Mouse (Mus musculus) liver, postnatal 0 days (tissue): ENCODE measurements around the gene Bend7. TPM values are rescaled to one million over a fixed set of nuclear protein-coding genes. Genes with fewer than 3 reads are reported as not detected.

ENCODE experiments used
- ATAC-seq: fragments of 200-750 bp; cut with Nextera tagmentation; 2 replicates; pipeline ENCODE4 v1.8.0; 2017; ENCODE audit warnings: mild to moderate bottlenecking, moderate library complexity
- DNase-seq: peaks from one replicate; pipeline ENCODE4 v3.0.0-alpha.2; 2016
- H3K27ac ChIP-seq: fragments of 300-500 bp; sonication (generic); 2 replicates; pipeline ENCODE4 v1.5.1; 2014; ENCODE audit warnings: antibody characterized with exemption, moderate library complexity, mild to moderate bottlenecking, low read depth
- H3K27me3 ChIP-seq: fragments of 300-500 bp; sonication (generic); 2 replicates; pipeline ENCODE4 v1.6.1; 2014; ENCODE audit warnings: low read length, control low read depth, mixed read lengths; ENCODE audit not compliant: insufficient read depth
- H3K36me3 ChIP-seq: fragments of 300-500 bp; sonication (generic); replicated peaks from 2 replicates; pipeline ENCODE4 v1.6.1; 2014; ENCODE audit warnings: mild to moderate bottlenecking, control low read depth, low read length, moderate library complexity, mixed read lengths; ENCODE audit not compliant: insufficient read depth
- H3K4me1 ChIP-seq: fragments of 300-500 bp; sonication (generic); 2 replicates; pipeline ENCODE4 v1.6.1; 2014; ENCODE audit warnings: antibody characterized with exemption, mild to moderate bottlenecking, control low read depth; ENCODE audit not compliant: insufficient read depth
- H3K4me2 ChIP-seq: fragments of 300-500 bp; sonication (generic); 2 replicates; pipeline ENCODE4 v1.6.1; 2014; ENCODE audit warnings: low read depth, mild to moderate bottlenecking, low read length, moderate library complexity, mixed read lengths
- H3K4me3 ChIP-seq: fragments of 300-500 bp; sonication (generic); 2 replicates; pipeline ENCODE4 v1.5.1; 2014; ENCODE audit warnings: low read depth, low read length
- H3K9ac ChIP-seq: fragments of 300-500 bp; sonication (generic); replicated peaks from 2 replicates; pipeline ENCODE4 v1.6.1; 2014; ENCODE audit warnings: mild to moderate bottlenecking, moderate library complexity
- H3K9me3 ChIP-seq: fragments of 300-500 bp; sonication (generic); 2 replicates; pipeline ENCODE4 v1.6.1; 2016; ENCODE audit warnings: mild to moderate bottlenecking, control low read depth, low read length, mixed read lengths
- CTCF ChIP-seq: sonication (generic); IDR thresholded peaks from 2 replicates; pipeline ENCODE4 v1.5.1; 2016; ENCODE audit warnings: antibody characterized with exemption, low read depth
- EP300 ChIP-seq: IDR thresholded peaks from 2 replicates; pipeline ENCODE4 v1.6.1; 2016; ENCODE audit warnings: antibody characterized with exemption, low read depth, mild to moderate bottlenecking
- WGBS: fragments of 180-500 bp; shearing (Covaris S2); extraction: QIAGEN DNeasy Blood & Tissue Kit; methylation state at CpG from one replicate; pipeline ENCODE4 v1.1.7; 2014; ENCODE audit not compliant: insufficient replicate concordance; 5-methylcytosine and 5-hydroxymethylcytosine counted together
- polyA plus RNA-seq: library from polyadenylated mRNA; unstranded; fragments of >200 nt; fragmentation: Nextera tagmentation; extraction: Ambion mirVana; gene quantifications from 2 replicates; pipeline ENCODE4 v1.2.1, GENCODE M21; 2015

The Bend7 gene
- polyA plus RNA-seq, 1 experiment from 2014 or later: 2.6 TPM

DNA sequence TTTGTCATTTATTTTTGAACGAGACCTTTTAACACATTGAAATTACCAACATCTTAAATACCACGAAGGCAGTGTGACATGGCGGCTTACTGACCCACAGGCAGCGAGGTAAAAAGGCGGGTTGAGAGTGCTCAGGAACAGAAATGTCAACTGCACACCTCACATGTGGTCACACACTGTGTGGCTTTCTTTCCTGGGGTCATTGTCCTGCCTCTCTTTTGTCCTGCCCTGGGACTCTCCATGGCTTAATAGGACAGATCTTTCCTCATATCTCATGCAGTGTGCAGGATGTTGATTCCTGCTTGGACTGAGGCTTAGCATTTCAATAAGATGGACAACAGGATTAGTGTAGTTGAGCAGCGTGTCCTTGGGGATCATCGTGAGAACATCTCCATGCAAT, 69.6 kb downstream of the Bend7 start:
- Histone ChIP-seq H3K36me3 (no peaks in the 10 kb centered on the region), H3K9ac (no peak overlapping the region), H3K4me2 (no peak overlapping the region), H3K4me3 (no peak overlapping the region), H3K27me3 (no peaks in the 10 kb centered on the region), H3K27ac (no peak overlapping the region), H3K4me1 (no peaks in the 10 kb centered on the region), H3K9me3 (no peaks in the 10 kb centered on the region)
- 78% methylated on average over 7 of the region's 7 CpGs for WGBS
- DNase-seq (no peak), ATAC-seq (no peak)
- TF ChIP-seq CTCF: no peak
- no peak for TF ChIP-seq EP300

DNA sequence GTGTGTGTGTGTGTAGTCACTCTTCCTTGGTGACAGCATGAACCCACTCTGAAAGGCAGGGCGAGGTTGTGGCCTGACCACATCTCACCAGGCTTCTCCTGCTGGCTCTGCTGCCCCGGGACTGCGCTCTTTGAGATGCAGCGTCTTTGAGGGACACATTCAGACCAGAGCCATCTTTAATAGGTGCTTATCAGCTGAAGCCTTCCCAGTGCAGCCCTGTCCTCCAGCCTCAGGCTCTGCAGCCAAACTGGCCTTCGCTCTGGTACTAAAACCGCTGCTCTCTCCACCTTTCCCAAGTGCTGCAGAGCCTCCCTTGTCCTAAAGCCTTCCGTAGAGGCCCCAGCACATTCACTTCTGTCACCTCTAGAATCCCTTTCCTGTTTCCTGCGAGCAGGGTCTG, 74.0 kb downstream of the Bend7 start:
- TF ChIP-seq EP300 (no peak), CTCF (no peak)

DNA sequence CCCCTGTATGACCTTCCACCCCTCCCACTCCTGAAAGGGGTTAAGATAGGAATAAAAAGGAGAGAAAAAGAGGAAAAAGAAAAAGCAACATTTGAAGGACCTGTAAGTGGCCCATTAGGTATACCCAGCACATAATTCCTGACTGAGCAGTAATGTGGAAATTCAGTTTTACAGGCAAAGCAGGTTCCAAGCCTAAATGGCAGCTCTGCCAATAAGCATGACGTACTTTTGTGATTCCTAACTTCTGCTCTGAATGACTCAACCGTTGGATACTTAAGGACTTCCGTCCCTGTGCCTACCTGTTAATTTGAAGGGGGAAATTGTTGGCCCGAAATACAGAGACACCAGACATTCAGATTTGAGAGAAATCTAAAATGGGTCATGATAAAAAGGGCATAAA, 74.9 kb downstream of the Bend7 start:
- H3K27ac ChIP-seq: no peak overlapping the region
- H3K4me2 ChIP-seq: no peak overlapping the region
- H3K4me1 ChIP-seq: no peaks in the 10 kb centered on the region
- no peak for TF ChIP-seq EP300
- TF ChIP-seq CTCF: no peak
- no peak for ATAC-seq
- H3K36me3 ChIP-seq: no peaks in the 10 kb centered on the region
- no peaks in the 10 kb centered on the region for H3K27me3 ChIP-seq
- no peaks in the 10 kb centered on the region for H3K9me3 ChIP-seq
- 80% methylated on average over 4 of the region's 4 CpGs for WGBS
- no peak for DNase-seq
- no peak overlapping the region for H3K4me3 ChIP-seq
- H3K9ac ChIP-seq: no peak overlapping the region

More for the DNA sequence above, 74.0 kb downstream of the Bend7 start:
- H3K4me2 ChIP-seq: no peak overlapping the region
- H3K9ac ChIP-seq: no peak overlapping the region
- H3K36me3 ChIP-seq: no peaks in the 10 kb centered on the region
- H3K27ac ChIP-seq: no peak overlapping the region
- DNase-seq (no peak), ATAC-seq (no peak)
- H3K4me3 ChIP-seq: no peak overlapping the region
- H3K27me3 ChIP-seq: no peaks in the 10 kb centered on the region
- H3K9me3 ChIP-seq: no peaks in the 10 kb centered on the region
- no peaks in the 10 kb centered on the region for H3K4me1 ChIP-seq
- WGBS: 83% methylated on average over 8 of the region's 8 CpGs

DNA sequence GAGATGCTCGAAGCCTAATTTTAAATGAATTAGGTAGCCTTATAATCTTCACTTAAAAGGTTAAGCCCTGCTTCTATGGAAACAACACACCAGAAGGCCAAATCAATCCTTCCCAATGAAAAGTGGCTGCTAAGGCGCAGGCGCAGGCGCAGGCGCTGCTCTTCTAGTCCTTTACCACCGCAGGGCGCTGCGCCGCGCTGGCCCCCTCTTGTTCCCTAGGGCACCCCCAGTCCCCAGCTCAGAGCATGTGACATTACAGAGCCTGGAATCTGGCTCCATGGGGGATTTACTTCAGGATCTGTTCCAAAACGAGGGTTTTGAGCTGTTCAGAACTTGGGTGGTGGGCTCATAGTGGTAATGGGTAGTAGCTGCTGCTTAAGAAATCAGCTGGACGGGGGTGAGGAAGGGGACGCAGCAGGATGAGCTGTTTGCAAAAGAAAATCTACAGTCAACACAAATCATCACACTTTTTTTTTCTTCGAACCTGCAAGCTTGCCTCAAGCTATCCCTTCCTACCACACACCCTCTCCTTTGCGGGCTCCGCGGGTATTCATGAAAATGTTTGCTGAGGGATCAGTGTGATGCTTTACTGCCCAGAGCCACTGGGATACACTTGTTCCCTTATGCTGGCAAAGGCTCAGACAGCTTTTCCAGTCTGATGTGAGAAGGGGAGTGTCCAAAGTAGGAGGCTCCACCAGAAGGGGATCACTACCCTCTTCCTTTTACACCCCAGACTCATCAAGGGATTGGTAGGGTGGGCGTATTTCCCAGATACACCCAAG, 85.0 kb downstream of the Bend7 start:
- TF ChIP-seq CTCF (no peak), EP300 (no peak)
- H3K9ac ChIP-seq: no peak overlapping the region
- no peak for DNase-seq

DNA sequence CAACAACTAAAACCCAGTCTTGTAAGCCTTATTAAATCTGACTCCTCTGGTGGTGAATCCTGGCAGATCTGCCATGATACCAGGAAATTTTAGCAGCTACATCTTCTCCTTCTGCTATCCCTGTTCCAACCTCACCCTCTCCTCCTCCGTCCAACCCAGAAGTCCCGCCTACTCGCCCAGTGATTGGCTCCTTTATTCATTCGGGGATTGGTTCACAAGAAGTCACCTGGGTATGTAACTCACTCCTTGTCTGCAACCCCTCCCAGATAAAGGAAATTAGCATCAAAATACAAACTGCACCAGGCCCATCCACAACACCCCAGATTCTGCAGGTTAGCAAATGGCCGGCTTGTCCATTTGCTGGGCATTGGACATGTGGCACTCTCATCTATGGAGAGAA, 98.7 kb downstream of the Bend7 start:
- no peak for DNase-seq
- no peaks in the 10 kb centered on the region for H3K4me1 ChIP-seq
- WGBS: 67% methylated on average over 5 of the region's 5 CpGs
- H3K27ac ChIP-seq: no peak overlapping the region
- H3K4me3 ChIP-seq: no peak overlapping the region
- H3K9ac ChIP-seq: no peak overlapping the region
- H3K27me3 ChIP-seq: no peaks in the 10 kb centered on the region
- H3K4me2 ChIP-seq: no peak overlapping the region
- no peaks in the 10 kb centered on the region for H3K36me3 ChIP-seq
- TF ChIP-seq CTCF (no peak), EP300 (no peak)
- ATAC-seq: no peak
- no peaks in the 10 kb centered on the region for H3K9me3 ChIP-seq

More for the DNA sequence above, 85.0 kb downstream of the Bend7 start:
- no peak overlapping the region for H3K4me2 ChIP-seq
- H3K4me1 ChIP-seq: no peaks in the 10 kb centered on the region
- no peaks in the 10 kb centered on the region for H3K9me3 ChIP-seq
- no peaks in the 10 kb centered on the region for H3K27me3 ChIP-seq
- H3K27ac ChIP-seq: no peak overlapping the region
- H3K36me3 ChIP-seq: no peaks in the 10 kb centered on the region
- 58% methylated on average over 18 of the region's 18 CpGs for WGBS
- ATAC-seq: no peak
- H3K4me3 ChIP-seq: no peak overlapping the region

DNA sequence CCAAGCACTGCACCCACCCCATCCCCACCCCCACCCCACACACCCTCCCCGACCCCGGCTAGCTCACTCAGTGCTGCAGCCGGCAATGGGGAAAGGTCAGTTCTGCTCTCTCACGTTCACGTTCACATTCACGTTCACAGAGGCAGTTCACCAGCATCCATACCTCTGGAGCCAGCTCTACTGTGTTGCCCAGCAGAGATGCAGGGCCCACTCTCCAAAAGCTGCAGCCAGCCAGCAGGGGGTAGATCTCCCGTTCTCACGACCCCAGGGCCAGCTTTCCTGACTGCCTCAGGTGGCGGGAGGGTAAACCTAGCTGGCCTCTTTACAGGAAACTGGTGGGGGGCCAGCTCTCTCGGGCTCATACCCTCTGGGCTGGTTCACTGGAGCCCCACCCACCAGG, 100.0 kb downstream of the Bend7 start:
- Histone ChIP-seq H3K36me3 (no peaks in the 10 kb centered on the region), H3K9ac (no peak overlapping the region), H3K4me2 (no peak overlapping the region), H3K4me3 (no peak overlapping the region), H3K27me3 (no peaks in the 10 kb centered on the region), H3K4me1 (no peaks in the 10 kb centered on the region), H3K27ac (no peak overlapping the region), H3K9me3 (no peaks in the 10 kb centered on the region)
- ATAC-seq (no peak), DNase-seq (no peak)
- 6% methylated on average over 10 of the region's 10 CpGs for WGBS
- TF ChIP-seq EP300 (no peak), CTCF (no peak)

DNA sequence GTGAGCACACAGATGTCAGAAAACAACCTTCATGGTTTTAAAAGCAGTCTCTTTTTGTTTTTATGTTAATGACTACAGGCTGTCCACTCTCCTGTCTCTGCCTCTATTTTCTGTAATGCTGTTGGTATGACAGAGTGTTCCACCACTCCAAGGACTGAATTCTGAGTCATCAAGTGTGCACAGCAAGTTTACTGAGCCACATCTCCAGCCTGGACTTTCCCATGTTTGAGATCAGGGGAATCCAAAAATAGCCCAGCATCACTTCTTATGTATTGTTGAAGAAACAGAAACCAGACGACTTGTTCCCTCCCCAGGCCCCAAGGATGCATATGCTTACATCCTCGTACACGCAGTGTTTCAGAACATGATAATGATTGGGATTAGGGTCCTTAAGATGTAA, 102.6 kb downstream of the Bend7 start:
- no peaks in the 10 kb centered on the region for H3K9me3 ChIP-seq
- no peak overlapping the region for H3K4me3 ChIP-seq
- no peaks in the 10 kb centered on the region for H3K27me3 ChIP-seq
- TF ChIP-seq EP300 (no peak), CTCF (no peak)
- H3K27ac ChIP-seq: no peak overlapping the region
- WGBS: 81% methylated on average over 3 of the region's 3 CpGs
- ATAC-seq: no peak
- DNase-seq: no peak
- H3K4me2 ChIP-seq: no peak overlapping the region
- no peaks in the 10 kb centered on the region for H3K4me1 ChIP-seq
- no peaks in the 10 kb centered on the region for H3K36me3 ChIP-seq
- H3K9ac ChIP-seq: no peak overlapping the region
